Mouse (Mus musculus) cerebellum, postnatal 4 days (tissue): Measurements from ENCODE around the gene Ucp2.

Experiments used
- DNase-seq, 2 experiments: peaks; one replicate each; pipeline ENCODE4 v3.0.0; 2022; ENCODE audit warnings: low spot score in 2 of 2, mixed read lengths in 1 of 2

Ucp2 gene

DNA sequence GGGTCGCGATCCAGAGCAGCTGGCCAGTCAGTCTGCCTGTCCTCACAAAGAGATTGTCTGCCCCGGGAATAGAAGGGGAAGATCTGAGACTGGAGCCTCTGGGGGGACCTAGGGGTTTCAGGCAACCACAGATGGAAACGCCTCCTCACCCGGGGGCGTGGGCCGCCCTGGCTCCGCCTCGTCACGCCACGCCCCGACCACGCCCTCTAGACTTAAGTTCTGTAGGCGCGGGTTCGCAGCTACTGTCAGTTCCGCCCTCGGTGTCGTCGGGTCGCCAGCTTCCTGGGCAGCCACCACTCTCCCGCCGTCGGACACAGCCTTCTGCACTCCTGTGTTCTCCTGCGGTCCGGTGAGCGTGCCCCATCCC, at the start of gene Ucp2:
TSS of gene Ucp2 (plus strand) at position 221 of the 367 bp plus-strand sequence.
- peak; percentile 43 to 56 for DNase-seq

DNA sequence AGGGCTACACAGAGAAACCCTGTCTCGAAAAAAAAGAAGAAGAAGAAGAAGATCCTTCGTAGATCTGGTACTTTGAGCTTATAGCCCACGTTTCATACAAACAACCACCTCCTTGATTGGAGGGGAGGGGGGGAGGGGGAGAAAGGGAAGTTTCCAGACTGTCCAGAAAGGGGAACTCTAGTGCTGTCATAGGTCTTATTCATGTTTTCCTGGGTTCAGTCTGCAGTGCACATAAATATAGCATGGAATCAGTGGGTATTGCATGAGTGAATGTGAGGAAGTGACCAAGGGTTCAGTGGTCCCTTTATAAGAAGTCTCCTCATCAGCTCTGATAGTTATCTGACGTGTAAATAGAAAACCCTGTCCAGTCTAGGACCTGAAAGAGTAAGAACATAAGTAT, 49.4 kb upstream of the Ucp2 start:
- no peak for DNase-seq

DNA sequence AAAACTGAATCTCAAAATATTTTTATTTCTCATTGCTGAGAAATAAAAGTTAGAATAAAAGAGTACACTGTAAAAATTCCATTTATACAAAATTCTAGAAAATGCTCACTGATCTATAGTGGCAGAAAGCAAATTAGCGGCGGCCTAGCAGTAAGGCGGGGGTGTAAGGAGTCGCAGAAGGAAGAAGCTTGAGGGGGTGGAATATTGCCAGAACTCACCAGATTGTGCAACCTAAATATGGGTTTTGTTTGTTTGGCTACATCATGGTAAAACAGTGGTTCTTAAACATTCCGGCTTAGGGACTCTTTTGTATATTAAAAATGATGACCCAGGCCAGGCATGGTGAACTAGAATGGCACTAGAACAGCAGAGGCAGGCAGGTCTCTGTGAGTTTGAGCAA, 46.9 kb upstream of the Ucp2 start:
- DNase-seq = no peak

DNA sequence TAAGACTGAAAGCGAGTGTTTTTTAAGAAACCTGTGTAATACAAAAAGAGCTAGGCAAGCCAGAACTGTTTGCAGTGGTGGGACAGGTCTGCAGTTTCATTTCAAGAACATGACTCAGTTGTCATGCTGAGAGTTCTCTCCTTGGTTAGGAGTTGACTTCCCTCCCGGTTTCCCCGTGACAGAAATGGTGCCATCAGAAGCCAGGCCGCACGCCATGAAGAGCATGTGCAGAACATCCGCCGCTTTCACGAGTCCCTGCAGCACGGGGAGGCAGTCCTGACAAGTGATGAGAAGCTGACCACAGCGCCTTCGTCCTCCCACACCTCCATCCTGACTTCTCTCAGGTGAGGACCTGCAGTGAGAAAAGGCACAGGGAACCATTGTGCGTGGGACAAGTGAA, 44.6 kb upstream of the Ucp2 start:
- DNase-seq = no peak

DNA sequence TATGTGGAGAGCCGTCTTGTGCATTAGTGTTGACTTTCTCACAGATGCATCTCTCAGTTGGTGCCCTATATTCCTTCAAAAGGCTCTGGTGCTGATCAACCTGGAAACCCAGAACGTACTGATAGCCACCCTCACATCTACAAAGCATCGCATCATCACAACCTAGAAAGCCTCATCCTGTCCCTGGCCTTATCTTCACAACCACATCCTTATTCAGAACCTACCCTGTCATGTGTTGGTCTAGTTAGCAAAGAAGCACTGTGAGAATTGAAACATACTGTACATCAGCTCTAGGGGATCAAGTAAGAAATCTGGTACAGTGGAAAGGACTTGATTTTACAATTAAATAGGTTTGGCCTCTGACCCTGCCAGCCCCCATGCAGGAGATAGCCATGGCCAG, 44.2 kb upstream of the Ucp2 start:
- DNase-seq = no peak

DNA sequence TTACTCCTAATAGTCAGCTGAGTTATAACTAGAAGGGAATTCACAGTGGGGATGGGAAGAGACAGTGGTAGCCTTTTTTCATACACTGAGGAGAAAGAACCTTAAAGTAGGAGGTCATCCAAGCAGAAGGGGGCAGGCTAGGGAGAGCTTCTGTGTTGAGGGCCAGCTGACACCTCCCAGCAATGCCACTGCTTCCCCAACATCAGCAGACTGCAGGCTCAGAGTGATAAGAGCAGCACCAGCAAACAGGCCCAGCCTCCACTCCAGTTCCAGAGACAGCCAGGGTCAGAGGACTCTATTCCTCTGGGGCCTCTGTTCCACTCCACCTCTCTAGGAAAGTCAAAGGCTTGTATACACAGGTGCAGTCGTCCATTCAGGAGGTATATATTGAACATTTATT, 35.0 kb upstream of the Ucp2 start:
- no peak for DNase-seq

DNA sequence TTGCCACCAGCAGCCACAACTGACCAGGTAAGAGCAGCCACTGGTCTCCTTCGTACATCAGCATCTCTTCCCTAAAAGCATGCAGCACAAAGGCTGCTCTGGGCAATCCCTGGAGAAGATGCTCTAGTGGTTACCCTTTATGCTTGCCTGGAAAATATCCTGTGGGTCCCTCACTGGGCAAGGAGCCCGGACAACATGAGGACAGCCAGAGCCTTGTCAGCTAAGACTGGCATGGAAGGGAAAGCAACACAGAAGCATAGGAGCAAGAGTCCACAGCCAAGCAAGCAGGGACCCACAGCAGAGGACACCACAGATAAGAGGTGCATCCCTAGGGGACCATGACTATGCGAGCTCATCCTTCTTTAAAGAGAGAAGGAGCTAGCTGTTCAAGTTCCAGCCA, 33.3 kb upstream of the Ucp2 start:
- no peak for DNase-seq

DNA sequence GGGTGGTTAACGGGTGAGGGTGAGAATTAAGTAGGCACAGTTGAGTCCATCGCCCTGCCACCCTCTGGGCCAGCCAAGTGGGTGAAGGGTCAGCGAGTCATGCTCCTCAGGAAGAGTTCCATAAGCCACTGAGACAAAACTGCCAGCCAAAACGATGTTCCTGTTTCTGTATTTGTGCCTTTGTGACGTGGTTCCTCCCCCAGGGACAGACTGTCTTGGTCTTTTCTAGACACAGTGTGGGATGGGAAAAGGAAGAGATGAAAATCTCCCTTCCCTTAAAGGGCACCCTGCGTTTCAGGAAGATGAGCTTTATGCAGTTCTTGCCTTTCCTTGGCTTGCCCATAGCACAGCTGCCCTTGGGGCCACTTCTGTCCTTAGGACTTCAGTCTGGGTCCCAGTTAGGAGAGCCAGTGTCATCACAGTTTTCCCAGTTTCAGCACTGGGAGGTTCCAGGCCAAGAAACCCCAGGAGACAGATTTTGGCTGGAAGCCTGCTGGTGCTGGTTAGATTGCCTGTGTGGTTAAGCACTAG, 31.5 kb upstream of the Ucp2 start:
- DNase-seq = peak in 1 of 2 experiments; percentile 13

DNA sequence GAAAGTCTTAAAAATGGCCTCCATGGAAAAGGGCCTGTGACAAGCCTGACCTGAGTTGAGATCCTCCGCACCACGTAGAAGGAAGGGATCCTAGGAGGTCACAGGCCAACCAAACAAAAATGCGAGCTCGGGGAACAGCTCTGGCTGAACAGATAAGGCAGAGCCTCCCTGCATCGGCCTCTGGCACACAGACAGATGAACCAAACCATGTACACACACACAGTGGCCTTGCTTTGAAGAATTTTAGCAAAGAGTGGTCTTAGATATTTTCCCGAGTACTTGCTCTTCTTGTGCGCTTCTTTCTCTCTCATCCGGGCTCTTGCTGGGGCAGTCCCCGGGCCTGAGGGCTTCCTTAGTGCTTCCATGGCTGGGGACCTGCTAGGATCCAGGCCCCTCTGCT, 29.9 kb upstream of the Ucp2 start:
- no peak for DNase-seq

DNA sequence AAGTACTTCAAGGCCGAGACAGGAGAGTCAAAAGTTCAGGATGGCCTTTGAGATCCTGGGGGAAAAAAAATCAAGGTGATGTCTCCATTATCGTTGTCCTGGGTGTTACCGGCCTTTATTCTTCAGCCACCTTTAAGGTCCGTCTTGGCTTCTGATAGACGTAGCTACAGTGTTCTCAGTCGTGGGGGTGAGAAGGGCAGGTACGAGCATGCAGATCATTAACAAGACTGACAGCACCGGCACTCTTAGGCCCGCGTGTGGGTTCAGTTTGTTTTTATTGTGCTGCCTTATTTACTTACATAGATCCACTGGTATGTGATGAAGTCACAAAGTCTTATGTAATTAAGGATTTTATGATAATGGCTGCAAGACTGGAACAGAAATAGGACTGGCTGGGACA, 29.4 kb upstream of the Ucp2 start:
- DNase-seq = no peak

DNA sequence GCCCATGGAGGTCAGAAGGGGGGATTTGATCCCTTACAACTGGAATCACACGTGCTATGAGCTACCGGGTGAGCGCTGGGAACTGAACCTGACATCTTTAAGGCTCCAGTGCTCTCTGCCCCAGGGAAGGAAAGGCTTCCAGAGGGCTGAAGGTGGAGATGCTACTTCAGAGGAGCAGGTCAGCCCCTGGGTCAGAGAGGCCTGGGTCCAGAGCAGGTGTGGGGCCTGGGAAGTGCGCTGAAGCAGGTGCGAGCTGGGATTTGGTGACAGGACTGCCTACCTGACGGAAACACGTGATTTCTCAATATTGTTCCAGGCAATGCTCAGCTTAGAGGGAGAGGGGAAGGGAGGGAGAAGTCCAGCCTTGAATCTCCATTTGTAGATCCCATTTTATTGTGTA, 28.9 kb upstream of the Ucp2 start:
- no peak for DNase-seq

DNA sequence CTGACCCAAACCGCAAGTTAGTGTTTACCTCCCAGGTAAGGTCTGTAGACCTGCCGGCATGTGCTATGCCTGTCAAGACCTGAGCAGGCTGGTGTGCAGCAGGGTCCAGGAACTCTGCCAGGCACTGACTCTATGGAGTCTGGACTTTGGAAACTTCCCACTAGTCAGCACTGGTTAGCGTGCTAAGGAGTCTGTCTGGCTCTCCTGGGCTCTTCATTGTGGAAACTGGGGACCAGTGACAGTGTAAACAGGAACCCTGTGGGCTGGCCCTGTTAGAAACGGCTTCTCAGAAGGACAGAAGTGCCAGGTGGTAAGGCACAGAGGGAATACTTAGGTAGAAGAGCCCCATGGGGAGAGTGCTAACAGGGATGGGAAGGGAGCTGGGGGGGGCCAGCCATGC, 27.9 kb upstream of the Ucp2 start:
- DNase-seq = no peak

DNA sequence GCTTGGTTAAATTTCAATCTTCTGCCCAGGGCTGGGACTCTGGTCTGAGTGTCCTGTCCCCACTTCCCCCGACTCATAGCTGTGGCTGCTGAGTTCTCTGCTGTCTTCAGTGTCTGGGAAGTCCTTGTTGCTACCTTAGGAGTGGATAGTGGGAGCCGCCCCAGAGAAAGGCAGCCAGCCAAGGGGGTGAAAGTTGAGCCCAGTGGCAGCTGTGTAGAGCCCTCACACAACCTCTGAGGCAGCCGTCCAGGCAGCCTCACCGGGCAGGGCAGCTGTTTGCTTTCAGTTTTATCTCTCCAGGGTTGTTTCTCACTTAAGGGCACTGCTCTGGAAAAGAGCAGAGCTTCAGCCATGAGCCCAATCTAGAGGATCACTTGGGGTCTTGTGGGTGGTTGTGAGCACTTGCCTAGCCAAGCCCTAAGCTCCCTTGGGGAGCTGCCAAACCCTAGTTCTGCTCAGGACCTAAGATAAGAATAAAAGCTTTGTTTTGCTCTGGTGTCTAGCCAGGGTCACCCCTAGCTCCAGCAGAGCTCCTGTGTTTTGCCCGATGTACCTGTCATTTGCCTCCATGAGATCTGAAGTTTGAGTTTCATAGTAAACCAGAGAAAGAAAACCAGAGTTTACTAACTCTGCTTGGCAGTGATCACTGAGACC, 27.4 kb upstream of the Ucp2 start:
- DNase-seq = peak in 1 of 2 experiments; percentile 18

DNA sequence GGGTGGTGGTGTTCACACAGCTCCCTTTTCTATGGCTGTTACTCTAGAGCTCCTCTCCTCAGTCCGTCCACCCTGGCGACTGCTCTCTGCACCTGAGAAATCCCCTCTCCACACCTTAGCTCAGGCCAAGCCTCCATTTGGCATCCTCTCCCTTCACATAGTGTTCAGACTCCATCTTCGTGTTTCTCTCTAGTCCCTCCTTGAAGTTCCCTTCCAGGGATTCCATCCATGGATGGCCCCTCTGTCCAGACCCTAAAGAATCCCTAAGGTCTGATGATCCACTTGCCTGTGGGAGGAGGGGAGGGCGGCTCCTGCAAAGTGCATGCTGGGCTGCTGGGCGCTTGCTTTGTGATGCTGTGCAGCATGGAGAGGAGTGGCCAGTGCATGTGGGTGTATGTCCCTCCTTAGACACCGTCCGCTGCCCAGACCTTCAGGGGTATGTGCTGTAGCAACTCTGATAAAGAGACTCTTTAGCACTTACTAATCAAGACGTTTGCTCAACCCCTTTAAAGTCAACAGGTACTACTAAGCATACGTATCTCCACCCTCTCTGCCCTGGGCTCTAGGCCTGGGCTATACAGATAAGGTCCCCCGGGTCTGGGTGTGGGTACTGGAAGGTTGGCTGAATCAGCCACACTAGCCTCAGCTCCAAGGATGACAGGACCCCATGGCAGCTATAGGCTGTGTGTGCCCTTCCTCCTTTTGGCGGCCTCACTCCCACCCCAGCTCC, 26.2 kb upstream of the Ucp2 start:
- no peak for DNase-seq

DNA sequence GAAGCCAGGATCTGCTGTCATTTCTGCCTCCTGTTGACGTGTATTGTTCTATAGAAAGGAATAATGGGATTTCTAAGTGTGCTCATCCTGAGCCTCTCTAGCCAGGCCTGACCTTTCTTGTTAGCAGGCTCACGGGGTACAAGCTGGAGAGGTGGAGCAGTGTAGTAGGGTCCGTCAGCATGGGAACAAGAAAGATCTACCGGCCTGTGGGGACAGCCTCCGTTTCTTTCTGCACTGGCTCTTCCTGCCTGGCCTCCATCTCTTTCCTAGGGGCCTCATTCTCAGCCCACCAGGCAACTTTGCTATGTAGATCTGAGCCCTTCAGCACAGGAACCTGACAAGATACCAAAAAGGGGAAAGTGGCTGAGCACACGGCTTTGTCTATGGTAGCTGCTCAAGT, 24.4 kb upstream of the Ucp2 start:
- no peak for DNase-seq

DNA sequence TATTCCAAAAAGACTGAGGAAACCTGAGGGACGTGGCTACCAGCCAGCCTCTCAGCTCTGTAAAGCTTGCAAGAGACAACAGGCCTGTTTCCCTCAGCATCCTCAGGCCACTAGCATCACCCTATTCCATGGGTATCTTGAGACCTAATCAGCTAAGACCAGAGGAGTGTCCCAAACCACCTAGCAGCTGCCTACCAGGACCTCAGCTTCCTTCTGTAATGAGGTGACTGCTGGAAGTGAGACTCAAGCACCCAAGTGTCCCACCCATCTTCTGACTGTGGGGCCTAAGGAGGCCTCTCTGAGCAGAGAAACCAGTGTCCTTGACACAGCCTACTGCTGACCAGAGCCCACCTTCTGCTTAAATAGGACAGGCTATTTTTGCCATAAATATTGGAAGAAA, 23.6 kb upstream of the Ucp2 start:
- no peak for DNase-seq

DNA sequence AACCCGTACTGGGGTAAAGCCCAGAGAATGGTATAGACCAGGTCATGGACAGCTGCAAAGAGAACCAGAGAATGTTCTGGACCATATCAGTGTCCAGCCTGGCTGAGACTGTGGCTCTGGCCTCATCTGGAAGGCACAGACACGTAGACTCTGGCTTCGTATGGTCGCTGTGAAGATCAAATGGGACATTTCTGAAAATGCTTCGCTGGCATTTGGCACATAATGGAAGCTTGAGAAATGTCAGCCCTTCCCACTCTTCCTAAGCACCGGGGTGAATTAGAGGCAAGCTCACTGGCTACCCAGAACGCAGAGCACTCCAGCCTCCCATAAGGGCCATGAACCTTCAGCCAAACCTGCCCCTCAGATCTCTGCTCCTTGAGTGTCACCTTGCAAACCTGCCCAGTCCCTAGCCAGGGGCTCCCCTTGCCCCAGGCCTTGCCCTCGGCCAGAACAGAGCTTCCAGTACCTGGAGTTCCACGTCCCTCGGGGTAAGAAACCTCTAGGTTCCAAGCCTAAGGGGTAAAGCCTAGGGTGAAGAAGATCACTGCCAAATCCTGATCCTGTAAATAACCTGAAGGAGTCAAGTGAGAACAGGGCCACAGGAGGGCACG, 22.2 kb upstream of the Ucp2 start:
- DNase-seq = no peak

DNA sequence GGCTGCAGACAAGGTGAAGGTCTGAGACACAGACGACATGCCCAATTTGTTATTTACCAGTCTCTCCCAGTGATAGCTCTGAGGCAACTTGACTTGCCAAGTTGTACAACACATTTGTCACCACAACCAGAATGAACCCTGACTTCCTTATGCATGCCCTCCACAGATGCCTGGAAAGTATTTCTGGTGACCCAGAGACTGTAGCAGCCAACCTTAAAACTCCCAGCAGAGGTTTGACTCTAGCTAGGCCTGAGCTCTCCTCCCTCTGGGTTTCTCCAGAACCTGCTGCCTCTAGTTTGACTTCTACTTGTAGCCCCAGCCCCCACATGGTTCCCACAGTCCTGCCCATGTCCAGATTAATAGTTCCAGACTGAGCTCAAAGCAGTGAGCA, 21.7 kb upstream of the Ucp2 start:
- DNase-seq = no peak

DNA sequence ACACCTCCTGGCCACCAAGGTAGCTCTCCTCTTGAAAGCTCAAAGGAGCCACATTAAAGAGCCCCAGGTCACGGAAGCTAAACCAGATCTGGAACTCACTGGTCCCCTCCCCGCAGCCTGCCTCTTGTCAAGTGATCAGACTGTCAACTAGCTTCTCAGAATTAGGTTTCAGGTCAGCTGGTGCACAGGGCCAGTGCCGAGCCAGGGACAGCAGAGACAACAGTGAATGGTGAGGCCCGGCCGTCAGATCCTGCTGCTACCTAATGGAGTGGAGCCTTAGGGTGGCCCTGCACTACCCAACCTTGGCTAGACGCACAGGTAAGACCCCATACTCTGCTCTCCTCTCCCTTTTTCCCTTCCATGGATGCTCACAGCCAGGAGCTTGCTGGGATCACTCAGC, 20.4 kb upstream of the Ucp2 start, which contains the start of gene Ucp3:
TSS of gene Ucp3 (plus strand) at position 214 of the 400 bp plus-strand sequence.
- no peak for DNase-seq

DNA sequence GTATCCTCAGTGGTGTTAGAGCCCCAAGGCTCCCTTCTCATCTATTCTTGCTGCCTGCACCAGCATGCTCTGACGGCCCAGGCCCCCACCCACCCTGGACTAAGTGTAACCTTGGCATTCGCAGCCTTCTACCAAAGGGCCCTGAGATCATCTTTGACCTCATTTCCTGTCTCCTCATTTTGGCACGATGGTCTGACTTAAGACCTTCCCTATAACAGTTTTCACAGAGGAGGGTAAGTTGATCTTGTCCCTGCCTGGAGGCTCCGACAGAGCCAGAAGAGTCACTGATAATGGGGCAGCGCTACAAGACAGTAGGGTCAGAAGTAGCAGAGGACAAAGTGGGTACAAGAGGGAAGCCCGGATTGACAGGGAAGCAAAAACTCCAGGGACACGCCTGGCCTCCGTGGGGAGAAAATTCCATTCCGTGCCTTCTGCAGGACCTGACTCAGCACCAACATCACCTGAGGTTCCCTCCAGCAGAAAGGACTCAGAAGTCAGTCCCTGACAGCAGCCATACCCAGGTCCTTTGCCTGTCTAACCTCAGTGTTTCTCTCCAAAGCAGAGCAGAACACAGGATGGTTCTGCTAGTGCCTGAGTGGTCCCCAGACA, 19.2 kb upstream of the Ucp2 start:
- no peak for DNase-seq

DNA sequence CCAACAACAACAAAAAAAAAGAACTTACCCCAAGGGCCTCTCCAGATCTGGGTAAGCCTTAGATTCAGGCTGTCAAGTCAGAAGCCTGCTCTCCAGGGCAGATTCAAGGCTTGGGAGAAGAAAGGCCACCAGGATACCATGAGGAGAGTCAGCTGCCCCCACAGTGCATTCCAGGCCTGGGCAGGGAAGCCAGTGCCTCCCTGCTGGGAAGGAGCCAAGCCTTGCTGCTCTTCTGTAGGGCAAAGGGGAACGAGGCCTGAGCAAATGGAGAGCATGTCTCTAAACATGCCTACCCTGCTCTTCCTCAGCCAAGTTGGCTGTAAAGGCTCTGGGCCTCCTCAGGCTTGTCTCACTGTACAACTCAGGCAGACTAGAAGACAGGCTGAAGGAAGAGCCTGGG, 18.5 kb upstream of the Ucp2 start:
- DNase-seq = no peak

DNA sequence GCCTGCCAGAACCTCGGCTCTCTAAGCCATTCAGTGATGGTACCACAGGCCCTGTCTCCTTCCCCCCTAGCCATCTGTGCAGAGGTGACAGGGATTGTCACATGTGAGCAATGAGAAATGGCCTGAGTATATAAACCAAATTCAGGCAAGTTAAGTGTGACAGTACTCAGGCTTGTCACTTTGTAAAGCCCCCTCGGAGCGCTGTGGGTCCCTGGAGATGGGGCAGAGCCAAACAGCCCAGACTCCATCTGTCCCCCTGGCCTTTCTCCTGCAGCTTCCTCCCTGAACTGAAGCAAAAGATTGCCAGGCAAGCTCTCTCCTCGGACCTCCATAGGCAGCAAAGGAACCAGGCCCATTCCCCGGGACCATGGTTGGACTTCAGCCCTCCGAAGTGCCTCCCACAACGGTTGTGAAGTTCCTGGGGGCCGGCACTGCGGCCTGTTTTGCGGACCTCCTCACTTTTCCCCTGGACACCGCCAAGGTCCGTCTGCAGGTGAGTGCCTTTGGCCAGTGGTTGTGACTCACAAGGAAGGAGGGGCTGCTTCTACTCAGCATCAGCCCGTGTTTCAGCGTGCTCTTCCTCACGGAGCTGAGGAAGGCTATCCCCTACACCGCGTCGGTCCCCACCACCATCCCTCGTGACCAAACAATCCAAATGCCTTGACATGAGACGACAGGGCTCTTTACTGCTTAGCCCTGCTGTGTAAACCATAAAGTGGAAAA, 13.9 kb upstream of the Ucp2 start:
- DNase-seq = peak in 1 of 2 experiments; percentile 47
